Mouse (Mus musculus): ENCODE measurements around the gene Saa3. TPM values are rescaled to one million over a fixed set of nuclear protein-coding genes. Genes with fewer than 3 reads are reported as not detected.
"Not testable (repeated sequence)": the region's sequence is repeated elsewhere in the genome, so short reads cannot be mapped to it uniquely, and the experiment has no call there.

The Saa3 gene
- 0.07 TPM in 1 of 2 replicates, not detected in the other for polyA plus RNA-seq (2014; fragmentation: Nextera tagmentation; extraction: Ambion mirVana)

DNA sequence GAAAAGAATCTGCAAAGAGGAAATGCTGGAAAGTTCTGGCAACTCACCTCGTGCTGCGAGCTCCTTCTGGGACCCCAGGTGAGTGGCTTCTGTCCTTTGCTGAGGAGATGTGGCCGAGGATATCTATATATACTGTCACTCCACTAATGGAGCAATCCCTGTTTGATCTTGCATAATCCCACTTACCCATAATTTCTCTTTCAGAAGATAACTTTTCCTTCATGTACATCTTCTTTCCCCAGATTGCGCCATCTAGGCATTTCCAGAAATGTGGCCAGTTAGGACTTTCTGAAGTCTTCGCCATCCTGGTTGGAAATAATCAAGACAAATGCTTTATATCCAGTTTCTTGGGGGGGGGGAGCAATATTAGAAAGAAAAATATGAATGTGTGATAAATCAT is at the start of gene Saa3:
TSS of gene Saa3 (minus strand) at position 101 of the 400 bp plus-strand sequence.
- 88% methylated on average over 5 of the region's 5 CpGs for WGBS
- H3K4me3 ChIP-seq (ENCODE audit: low read depth, low read length), result no peak within 1 kb of the TSS
- no peak for DNase-seq (ENCODE audit: low spot score, missing footprints)
- no peak within 1 kb of the TSS for H3K27ac ChIP-seq (ENCODE audit: low read depth, low read length)
- no peaks in the 10 kb centered on the region for H3K27me3 ChIP-seq (ENCODE audit: control insufficient read depth, insufficient read depth, low read length)
- no peaks in the 10 kb centered on the region for H3K4me1 ChIP-seq (ENCODE audit: control insufficient read depth, insufficient read depth, low read length)
- no peak for ATAC-seq (ENCODE audit: low FRiP score)
- no peaks in the 10 kb centered on the region for H3K36me3 ChIP-seq (ENCODE audit: control insufficient read depth, insufficient read depth, low read length)
- H3K9ac ChIP-seq (ENCODE audit: low read length), result no peak within 1 kb of the TSS
- H3K9me3 ChIP-seq (ENCODE audit: control insufficient read depth, low read length), result no peaks in the 10 kb centered on the region
- H3K4me2 ChIP-seq, result no peak within 1 kb of the TSS

DNA sequence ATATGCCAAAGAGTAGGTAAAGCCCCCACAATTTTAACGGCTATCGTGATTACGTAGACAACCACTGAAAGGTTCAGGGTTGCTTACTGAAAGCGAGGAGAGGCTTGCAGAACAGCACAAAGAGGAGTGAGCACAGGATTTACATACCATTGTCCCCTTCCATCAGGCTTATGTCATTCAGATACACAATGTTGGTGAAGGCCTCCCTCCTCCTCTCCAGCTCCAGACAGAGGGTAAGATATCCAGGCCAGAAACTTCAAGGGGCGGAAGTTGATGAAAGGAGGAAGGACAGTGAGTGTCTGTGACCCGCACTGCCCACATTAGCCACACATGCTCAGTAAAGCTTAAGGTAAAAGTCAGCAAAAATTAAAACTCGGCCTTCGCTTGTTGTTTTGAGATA is 49.2 kb upstream of the Saa3 start:
- 66% methylated on average over 8 of the region's 8 CpGs for WGBS
- no peak for ATAC-seq (ENCODE audit: low FRiP score)

DNA sequence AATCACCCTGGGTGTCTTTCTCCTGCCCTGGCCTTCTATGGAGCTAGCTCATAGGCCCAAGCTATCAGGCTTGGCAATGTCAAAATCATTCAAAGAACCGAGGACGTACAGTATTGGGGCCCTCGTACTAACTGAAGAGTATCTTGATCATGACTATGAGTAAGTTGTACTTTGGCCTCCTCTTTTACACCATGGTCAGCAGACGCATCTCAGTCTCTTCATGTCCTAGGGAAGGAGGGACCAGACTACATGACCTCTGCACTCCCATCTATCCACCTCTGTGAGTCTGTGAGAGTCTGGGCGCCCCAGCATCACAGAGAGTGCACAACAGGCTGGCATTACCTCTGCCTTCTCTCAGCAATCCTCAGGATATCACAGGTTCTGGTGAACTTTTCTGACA is 47.1 kb upstream of the Saa3 start:
- Histone ChIP-seq H3K27ac (ENCODE audit: low read depth, low read length) (no peak overlapping the region), H3K9ac (ENCODE audit: low read length) (no peak overlapping the region), H3K4me2 (no peak overlapping the region), H3K4me3 (ENCODE audit: low read depth, low read length) (no peak overlapping the region), H3K9me3 (ENCODE audit: control insufficient read depth, low read length) (no peaks in the 10 kb centered on the region), H3K36me3 (ENCODE audit: control insufficient read depth, insufficient read depth, low read length) (peaks cover 12% of the 10 kb centered on the region; the same call in 1 of the 2 replicates), H3K4me1 (ENCODE audit: control insufficient read depth, insufficient read depth, low read length) (peaks cover 3% of the 10 kb centered on the region; the same call in 1 of the 2 replicates), H3K27me3 (ENCODE audit: control insufficient read depth, insufficient read depth, low read length) (no peaks in the 10 kb centered on the region)
- DNase-seq (ENCODE audit: low spot score, missing footprints) (no peak), ATAC-seq (ENCODE audit: low FRiP score) (no peak)
- 94% methylated on average over 5 of the region's 5 CpGs for WGBS

More for the DNA sequence above, 49.2 kb upstream of the Saa3 start:
- peaks cover 24% of the 10 kb centered on the region for H3K36me3 ChIP-seq (ENCODE audit: control insufficient read depth, insufficient read depth, low read length)
- H3K9ac ChIP-seq (ENCODE audit: low read length), result no peak overlapping the region
- no peak for DNase-seq (ENCODE audit: low spot score, missing footprints)
- H3K9me3 ChIP-seq (ENCODE audit: control insufficient read depth, low read length), result no peaks in the 10 kb centered on the region
- no peak overlapping the region for H3K27ac ChIP-seq (ENCODE audit: low read depth, low read length)
- no peak overlapping the region for H3K4me3 ChIP-seq (ENCODE audit: low read depth, low read length)
- H3K4me2 ChIP-seq, result no peak overlapping the region
- H3K4me1 ChIP-seq (ENCODE audit: control insufficient read depth, insufficient read depth, low read length), result peaks cover 3% of the 10 kb centered on the region; the same call in 1 of the 2 replicates
- no peaks in the 10 kb centered on the region for H3K27me3 ChIP-seq (ENCODE audit: control insufficient read depth, insufficient read depth, low read length)

DNA sequence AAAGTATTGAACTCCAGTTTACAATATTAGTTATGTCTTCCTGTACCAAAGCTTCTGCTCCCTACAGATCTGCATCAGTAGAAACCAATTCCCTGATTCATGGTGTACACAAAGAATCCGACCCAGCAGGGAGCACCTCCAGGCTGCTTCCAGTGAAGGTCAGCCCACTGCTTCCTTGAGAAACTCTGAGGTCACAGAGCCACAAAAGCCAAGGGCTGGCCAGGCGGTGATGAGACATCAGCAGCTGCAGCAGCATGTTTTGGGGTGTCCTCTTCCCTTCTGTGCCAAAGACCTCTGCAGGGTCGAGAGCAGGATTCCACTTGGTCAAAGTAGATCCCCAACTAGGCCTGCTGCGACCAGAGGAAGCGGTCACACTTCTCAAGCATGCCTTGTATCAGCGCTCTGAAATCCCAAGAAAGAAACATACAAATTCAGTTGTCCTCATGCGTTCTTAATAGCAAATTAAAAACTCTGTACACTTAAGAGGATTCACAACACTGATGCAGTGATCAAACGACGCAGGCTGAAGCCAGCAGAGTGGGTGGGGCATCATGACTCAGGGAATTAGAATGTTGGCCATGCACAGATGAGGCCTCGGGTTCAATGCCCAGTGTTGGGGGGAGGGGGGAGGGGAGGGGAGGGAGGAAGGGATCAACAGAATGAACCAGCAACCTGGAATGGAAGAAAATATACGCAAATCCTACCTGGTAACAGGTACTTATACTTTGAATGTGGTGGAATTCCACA is 45.7 kb upstream of the Saa3 start:
- Histone ChIP-seq H3K4me3 (ENCODE audit: low read depth, low read length) (no peak overlapping the region), H3K27ac (ENCODE audit: low read depth, low read length) (no peak overlapping the region), H3K36me3 (ENCODE audit: control insufficient read depth, insufficient read depth, low read length) (peaks cover 10% of the 10 kb centered on the region; the same call in 1 of the 2 replicates), H3K4me2 (no peak overlapping the region), H3K4me1 (ENCODE audit: control insufficient read depth, insufficient read depth, low read length) (peaks cover 3% of the 10 kb centered on the region; the same call in 1 of the 2 replicates), H3K9me3 (ENCODE audit: control insufficient read depth, low read length) (no peaks in the 10 kb centered on the region), H3K9ac (ENCODE audit: low read length) (no peak overlapping the region), H3K27me3 (ENCODE audit: control insufficient read depth, insufficient read depth, low read length) (no peaks in the 10 kb centered on the region)
- DNase-seq (ENCODE audit: low spot score, missing footprints), result no peak
- ATAC-seq (ENCODE audit: low FRiP score), result no peak
- WGBS, result 76% methylated on average over 11 of the region's 11 CpGs

DNA sequence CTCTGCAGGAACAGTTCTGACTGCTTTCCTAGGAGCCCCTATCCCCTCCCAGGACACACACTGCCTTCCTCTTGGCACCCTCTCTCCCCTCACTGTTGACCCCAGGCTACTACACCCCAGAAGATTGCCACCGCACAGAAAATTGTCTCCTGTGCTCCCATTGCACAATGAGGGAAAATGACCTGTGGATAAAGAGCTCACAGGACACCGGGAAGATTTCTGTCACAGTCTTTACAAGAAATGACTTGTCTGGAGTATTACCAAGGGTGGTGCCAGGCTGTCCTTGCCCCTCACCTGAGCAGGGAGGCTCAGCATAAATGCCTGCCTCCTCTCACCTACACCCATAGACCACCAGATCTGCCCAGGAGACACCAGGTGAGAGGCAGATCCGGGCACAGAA is 36.0 kb upstream of the Saa3 start, which contains the start of gene Saa2:
TSS of gene Saa2 (plus strand) at position 301 of the 400 bp plus-strand sequence.
- Histone ChIP-seq H3K9me3 (ENCODE audit: control insufficient read depth, low read length) (no peaks in the 10 kb centered on the region), H3K4me1 (ENCODE audit: control insufficient read depth, insufficient read depth, low read length) (no peaks in the 10 kb centered on the region), H3K9ac (ENCODE audit: low read length) (no peak within 1 kb of the TSS), H3K4me2 (no peak within 1 kb of the TSS), H3K4me3 (ENCODE audit: low read depth, low read length) (no peak within 1 kb of the TSS), H3K27me3 (ENCODE audit: control insufficient read depth, insufficient read depth, low read length) (no peaks in the 10 kb centered on the region), H3K27ac (ENCODE audit: low read depth, low read length) (no peak within 1 kb of the TSS), H3K36me3 (ENCODE audit: control insufficient read depth, insufficient read depth, low read length) (no peaks in the 10 kb centered on the region)
- DNase-seq (ENCODE audit: low spot score, missing footprints) (no peak), ATAC-seq (ENCODE audit: low FRiP score) (no peak)
- WGBS, result 85% methylated on average over 3 of the region's 3 CpGs

DNA sequence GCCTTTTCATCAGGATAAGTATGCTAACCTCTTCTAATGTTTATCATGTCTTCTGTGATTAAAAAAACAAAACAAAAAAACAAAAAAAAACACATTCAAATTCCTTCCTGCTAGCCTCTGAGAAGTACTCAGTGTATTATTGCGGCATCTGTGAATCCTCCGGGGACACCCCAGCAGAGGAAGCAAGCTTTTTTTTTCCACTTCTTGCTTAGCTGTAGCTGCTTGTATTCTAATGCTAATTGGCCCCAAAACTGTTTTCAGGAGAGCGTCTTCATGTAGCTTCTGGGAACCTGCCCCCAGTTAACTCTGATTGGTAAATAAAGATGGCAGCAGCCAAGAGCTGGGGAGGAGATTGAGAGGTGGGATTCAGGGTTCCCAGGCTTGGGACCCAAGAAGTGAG is 33.0 kb upstream of the Saa3 start:
- DNase-seq (ENCODE audit: low spot score, missing footprints), result no peak
- ATAC-seq (ENCODE audit: low FRiP score), result no peak
- Histone ChIP-seq H3K4me1 (ENCODE audit: control insufficient read depth, insufficient read depth, low read length) (no peaks in the 10 kb centered on the region), H3K4me2 (no peak overlapping the region), H3K27ac (ENCODE audit: low read depth, low read length) (no peak overlapping the region), H3K27me3 (ENCODE audit: control insufficient read depth, insufficient read depth, low read length) (no peaks in the 10 kb centered on the region), H3K9me3 (ENCODE audit: control insufficient read depth, low read length) (no peaks in the 10 kb centered on the region), H3K9ac (ENCODE audit: low read length) (no peak overlapping the region), H3K36me3 (ENCODE audit: control insufficient read depth, insufficient read depth, low read length) (no peaks in the 10 kb centered on the region), H3K4me3 (ENCODE audit: low read depth, low read length) (no peak overlapping the region)
- WGBS, result 42% methylated on average over 3 of the region's 3 CpGs

DNA sequence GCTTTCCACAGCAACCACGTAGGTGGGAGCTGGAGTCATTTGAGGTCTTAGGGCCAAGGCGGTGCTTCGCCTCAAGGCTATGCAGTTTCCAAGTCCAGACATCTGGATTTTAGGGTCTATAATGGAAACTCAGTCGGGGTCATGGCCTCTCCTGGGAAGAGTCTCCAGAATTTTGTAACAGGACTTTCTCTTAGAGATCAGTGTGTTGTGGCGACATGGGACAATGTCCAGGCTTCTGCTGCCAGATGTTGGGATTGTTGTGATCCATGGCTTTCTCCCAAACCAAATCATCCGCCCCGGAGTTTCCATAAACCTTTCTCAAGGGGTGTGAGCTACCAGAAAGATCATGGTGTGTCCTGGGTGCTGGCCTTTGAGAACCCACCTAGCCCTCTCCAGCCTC is 30.9 kb upstream of the Saa3 start:
- H3K4me2 ChIP-seq, result no peak overlapping the region
- no peak overlapping the region for H3K27ac ChIP-seq (ENCODE audit: low read depth, low read length)
- H3K9ac ChIP-seq (ENCODE audit: low read length), result no peak overlapping the region
- H3K36me3 ChIP-seq (ENCODE audit: control insufficient read depth, insufficient read depth, low read length), result no peaks in the 10 kb centered on the region
- H3K27me3 ChIP-seq (ENCODE audit: control insufficient read depth, insufficient read depth, low read length), result no peaks in the 10 kb centered on the region
- no peak for DNase-seq (ENCODE audit: low spot score, missing footprints)
- H3K4me3 ChIP-seq (ENCODE audit: low read depth, low read length), result no peak overlapping the region
- 89% methylated on average over 7 of the region's 7 CpGs for WGBS
- H3K9me3 ChIP-seq (ENCODE audit: control insufficient read depth, low read length), result no peaks in the 10 kb centered on the region
- no peaks in the 10 kb centered on the region for H3K4me1 ChIP-seq (ENCODE audit: control insufficient read depth, insufficient read depth, low read length)
- no peak for ATAC-seq (ENCODE audit: low FRiP score)

DNA sequence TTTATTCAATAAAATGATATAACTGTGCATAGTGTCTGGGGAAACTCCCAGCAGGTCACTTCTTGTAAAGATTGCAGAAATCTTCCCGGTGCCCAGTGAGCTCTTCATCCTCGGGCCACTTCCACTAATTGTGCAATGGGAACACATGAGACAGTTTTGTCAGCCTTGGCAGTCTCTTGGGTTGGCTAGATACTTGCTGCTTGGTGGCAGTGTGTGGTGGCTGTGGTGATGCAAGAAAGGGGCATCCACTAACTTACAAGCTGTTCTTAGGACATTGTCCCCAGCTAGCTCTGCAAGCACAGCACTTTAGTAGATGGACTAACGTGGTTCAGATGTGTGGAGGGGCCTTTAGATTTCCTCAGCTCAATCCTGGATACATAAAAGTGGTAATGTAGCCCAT is 30.3 kb upstream of the Saa3 start:
- Histone ChIP-seq H3K4me1 (ENCODE audit: control insufficient read depth, insufficient read depth, low read length) (no peaks in the 10 kb centered on the region), H3K36me3 (ENCODE audit: control insufficient read depth, insufficient read depth, low read length) (no peaks in the 10 kb centered on the region), H3K27ac (ENCODE audit: low read depth, low read length) (no peak overlapping the region), H3K4me2 (no peak overlapping the region), H3K9ac (ENCODE audit: low read length) (no peak overlapping the region), H3K27me3 (ENCODE audit: control insufficient read depth, insufficient read depth, low read length) (no peaks in the 10 kb centered on the region), H3K4me3 (ENCODE audit: low read depth, low read length) (no peak overlapping the region), H3K9me3 (ENCODE audit: control insufficient read depth, low read length) (no peaks in the 10 kb centered on the region)
- no peak for DNase-seq (ENCODE audit: low spot score, missing footprints)
- WGBS, result 87% methylated on average over 3 of the region's 3 CpGs
- no peak for ATAC-seq (ENCODE audit: low FRiP score)

DNA sequence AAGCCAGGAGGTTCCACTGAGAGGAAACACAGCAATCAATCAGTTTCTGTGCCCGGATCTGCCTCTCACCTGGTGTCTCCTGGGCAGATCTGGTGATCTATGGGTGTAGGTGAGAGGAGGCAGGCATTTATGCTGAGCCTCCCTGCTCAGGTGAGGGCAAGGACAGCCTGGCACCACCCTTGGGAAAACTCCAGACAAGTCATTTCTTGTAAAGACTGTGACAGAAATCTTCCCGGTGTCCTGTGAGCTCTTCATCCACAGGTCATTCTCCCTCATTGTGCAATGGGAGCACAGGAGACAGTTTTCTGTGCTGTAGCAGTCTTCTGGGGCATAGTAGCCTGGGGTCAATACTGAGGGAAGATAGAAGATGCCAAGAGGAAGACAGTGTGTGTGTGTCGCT is 27.4 kb upstream of the Saa3 start, which contains the start of gene Saa1:
TSS of gene Saa1 (minus strand) at position 101 of the 400 bp plus-strand sequence.
- H3K9ac ChIP-seq (ENCODE audit: low read length); H3K4me2 ChIP-seq; H3K27me3 ChIP-seq (ENCODE audit: control insufficient read depth, insufficient read depth, low read length); H3K4me1 ChIP-seq (ENCODE audit: control insufficient read depth, insufficient read depth, low read length); ATAC-seq (ENCODE audit: low FRiP score); H3K27ac ChIP-seq (ENCODE audit: low read depth, low read length); H3K9me3 ChIP-seq (ENCODE audit: control insufficient read depth, low read length); H3K4me3 ChIP-seq (ENCODE audit: low read depth, low read length); DNase-seq (ENCODE audit: low spot score, missing footprints); H3K36me3 ChIP-seq (ENCODE audit: control insufficient read depth, insufficient read depth, low read length): not testable (repeated sequence)
- 83% methylated on average over 3 of the region's 3 CpGs for WGBS

All from midbrain, embryonic 11.5 days (tissue).